15 mouse cellular contexts compared by ENCODE assay signal in the genomic region with DNA sequence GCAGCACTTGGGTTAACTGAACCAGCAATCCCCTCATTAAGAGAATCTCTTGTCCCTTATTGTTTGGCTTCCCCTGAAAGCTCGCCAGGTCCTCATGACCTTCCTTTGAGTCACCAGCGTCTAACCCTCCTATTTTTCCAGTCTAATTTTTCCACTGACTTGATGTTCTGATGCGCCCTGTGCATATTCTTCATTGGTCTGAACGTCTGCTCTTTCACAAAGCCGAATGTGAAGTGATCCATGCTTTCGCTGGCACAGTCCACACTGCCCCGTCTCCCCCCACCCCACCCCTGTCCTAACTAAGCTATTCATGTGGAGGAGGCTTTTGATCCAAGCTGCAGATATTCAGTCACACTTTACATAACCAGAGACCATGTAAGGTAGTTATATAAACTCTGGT.
"Had no signal": no experiment of that assay in that cellular context is flagged by ENCODE, and none has a peak within 500 bp of the region (broad histone marks: within the 10 kb centered on the region; RNA-seq: fewer than 3 reads in every experiment).

No protein-coding gene starts in this region.

- H3K27me3 ChIP-seq: lung, embryonic 15.5 days; megakaryocyte, embryonic 14.5 days; midbrain, embryonic 13.5 days; midbrain, embryonic 15.5 days; neural tube, embryonic 12.5 days; stomach, embryonic 15.5 days had no signal

- ATAC-seq: liver, postnatal 0 days; lung, postnatal 0 days; midbrain, embryonic 13.5 days; midbrain, embryonic 15.5 days had no signal

- DNase-seq: liver, postnatal 0 days; lung, adult 2 months; lung, postnatal 14 days; lung, postnatal 36 days; right cerebral cortex, postnatal 14 days; thymus, adult 2 months; thymus, postnatal 25 days; thymus, postnatal 4 days had no signal
